Mouse (Mus musculus) CH12.LX (cell line): Measurements from ENCODE around the gene Suz12. TPM values are rescaled to one million over a fixed set of nuclear protein-coding genes. Genes with fewer than 3 reads are reported as not detected.

Experiments used
- DNase-seq: peaks from one replicate; pipeline ENCODE4 v3.0.0-alpha.2; 2013; ENCODE audit errors: extremely low read depth
- H3K27ac ChIP-seq: 2 replicates; pipeline ENCODE4 v1.5.1; 2012; ENCODE audit warnings: low read depth, mild to moderate bottlenecking, control low read depth, moderate library complexity; ENCODE audit not compliant: insufficient read depth
- H3K27me3 ChIP-seq: replicated peaks from 2 replicates; pipeline ENCODE3; 2012; ENCODE audit warnings: inconsistent platforms
- H3K36me3 ChIP-seq, 2 experiments: replicated peaks in 1 of 2; 2 replicates each; pipeline versions ENCODE3 to v1.6.1; 2012; ENCODE audit warnings: inconsistent platforms in 1 of 2, low read length in 1 of 2, mild to moderate bottlenecking in 1 of 2, mixed read lengths in 1 of 2, moderate library complexity in 1 of 2; ENCODE audit not compliant: control insufficient read depth in 1 of 2, insufficient read depth in 1 of 2
- H3K4me1 ChIP-seq, 2 experiments: 2 replicates each; pipeline ENCODE4 v1.6.1; 2012; ENCODE audit warnings: inconsistent platforms in 1 of 2, moderate library complexity in 1 of 2; ENCODE audit not compliant: insufficient read depth in 2 of 2, control insufficient read depth in 1 of 2
- H3K4me2 ChIP-seq: 2 replicates; pipeline ENCODE4 v1.6.1; 2012; ENCODE audit warnings: low read depth, mild to moderate bottlenecking, control low read depth; ENCODE audit not compliant: poor library complexity, insufficient read depth, severe bottlenecking
- H3K4me3 ChIP-seq, 3 experiments: fragments of 150-350 bp in 1 of 3; sonication (generic) in 1 of 3; replicated peaks in 1 of 3; 2 replicates each; pipeline versions ENCODE3 to v1.5.1; 2011 to 2012; ENCODE audit warnings: low read depth in 2 of 3, low read length in 2 of 3, mild to moderate bottlenecking in 2 of 3, moderate library complexity in 2 of 3, control low read depth in 1 of 3, improper control_type of control experiment in 1 of 3, inconsistent platforms in 1 of 3, mixed read lengths in 1 of 3; ENCODE audit not compliant: poor library complexity in 1 of 3
- H3K79me2 ChIP-seq: replicated peaks from 2 replicates; pipeline ENCODE4 v1.6.1; 2012; ENCODE audit warnings: mild to moderate bottlenecking, moderate library complexity; ENCODE audit not compliant: control insufficient read depth, poor library complexity, insufficient read depth, severe bottlenecking; ENCODE audit errors: extremely low read depth
- H3K9ac ChIP-seq: 2 replicates; pipeline ENCODE4 v1.6.1; 2012; ENCODE audit warnings: low read depth, mild to moderate bottlenecking, control low read depth, moderate library complexity; ENCODE audit not compliant: insufficient read depth
- H3K9me3 ChIP-seq: replicated peaks from 2 replicates; pipeline ENCODE3; 2012; ENCODE audit warnings: low read length, inconsistent platforms, mixed read lengths
- CTCF ChIP-seq, 2 experiments: IDR thresholded peaks in 1 of 2; conservative IDR thresholded peaks in 1 of 2; 2 replicates each; pipeline ENCODE4 v1.5.1; 2011 to 2012; ENCODE audit warnings: low read depth in 2 of 2, low read length in 2 of 2, improper control_type of control experiment in 1 of 2, inconsistent platforms in 1 of 2, mild to moderate bottlenecking in 1 of 2, moderate library complexity in 1 of 2
- ELF1 ChIP-seq: IDR thresholded peaks from 2 replicates; pipeline ENCODE4 v1.6.1; 2014; ENCODE audit warnings: low read depth, mild to moderate bottlenecking, inconsistent platforms, low read length, improper control_type of control experiment
- HCFC1 ChIP-seq: IDR thresholded peaks from 2 replicates; pipeline ENCODE4 v1.6.1; 2012; ENCODE audit warnings: low read depth, mild to moderate bottlenecking, inconsistent platforms, low read length, improper control_type of control experiment
- IRF4 ChIP-seq: IDR thresholded peaks from 2 replicates; pipeline ENCODE4 v1.6.1; 2014; ENCODE audit warnings: low read depth, mild to moderate bottlenecking, inconsistent platforms, low read length, improper control_type of control experiment
- KAT2A ChIP-seq: IDR thresholded peaks from 2 replicates; pipeline ENCODE4 v1.6.1; 2012; ENCODE audit warnings: low read length, improper control_type of control experiment, inconsistent platforms; ENCODE audit not compliant: insufficient replicate concordance
- MAFK ChIP-seq: IDR thresholded peaks from 2 replicates; pipeline ENCODE4 v1.6.1; 2011; ENCODE audit warnings: low read length, improper control_type of control experiment; ENCODE audit not compliant: insufficient replicate concordance
- MAX ChIP-seq: IDR thresholded peaks from 2 replicates; pipeline ENCODE4 v1.6.1; 2011; ENCODE audit warnings: low read length, improper control_type of control experiment
- MAZ ChIP-seq: IDR thresholded peaks from 2 replicates; pipeline ENCODE4 v1.6.1; 2012; ENCODE audit warnings: low read depth, mild to moderate bottlenecking, inconsistent platforms, low read length, improper control_type of control experiment, moderate library complexity
- MEF2A ChIP-seq: IDR thresholded peaks from 2 replicates; pipeline ENCODE4 v1.6.1; 2014; ENCODE audit warnings: low read depth, mild to moderate bottlenecking, inconsistent platforms, low read length, improper control_type of control experiment, borderline replicate concordance
- MXI1 ChIP-seq: IDR thresholded peaks from 2 replicates; pipeline ENCODE4 v1.6.1; 2011; ENCODE audit warnings: mild to moderate bottlenecking, low read depth, low read length, improper control_type of control experiment
- NELFE ChIP-seq: IDR thresholded peaks from 2 replicates; pipeline ENCODE4 v1.6.1; 2011; ENCODE audit warnings: low read depth, low read length, improper control_type of control experiment
- POLR2A ChIP-seq: IDR thresholded peaks from 2 replicates; pipeline ENCODE4 v1.6.1; 2011; ENCODE audit warnings: low read depth, mild to moderate bottlenecking, improper control_type of control experiment, low read length
- SIN3A ChIP-seq: IDR thresholded peaks from 2 replicates; pipeline ENCODE4 v1.6.1; 2012; ENCODE audit warnings: low read length, improper control_type of control experiment, inconsistent platforms
- SMC3 ChIP-seq: IDR thresholded peaks from 2 replicates; pipeline ENCODE4 v1.6.1; 2011; ENCODE audit warnings: low read depth, low read length, improper control_type of control experiment
- TCF12 ChIP-seq: IDR thresholded peaks from 2 replicates; pipeline ENCODE4 v1.6.1; 2014; ENCODE audit warnings: low read depth, mild to moderate bottlenecking, inconsistent platforms, low read length, improper control_type of control experiment
- USF2 ChIP-seq: conservative IDR thresholded peaks from 2 replicates; pipeline ENCODE4 v1.6.1; 2011; ENCODE audit warnings: low read depth, low read length, improper control_type of control experiment
- ZC3H11A ChIP-seq: IDR thresholded peaks from 2 replicates; pipeline ENCODE4 v1.6.1; 2012; ENCODE audit warnings: low read depth, mild to moderate bottlenecking, inconsistent platforms, low read length, improper control_type of control experiment
- ZKSCAN1 ChIP-seq: IDR thresholded peaks from 2 replicates; pipeline ENCODE4 v1.6.1; 2012; ENCODE audit warnings: low read depth, inconsistent platforms, low read length, improper control_type of control experiment, borderline replicate concordance
- ZMIZ1 ChIP-seq: IDR thresholded peaks from 2 replicates; pipeline ENCODE4 v1.6.1; 2012; ENCODE audit warnings: low read depth, mild to moderate bottlenecking, inconsistent platforms, low read length, improper control_type of control experiment
- dilution Hi-C: fragments of 300-500 bp; cut with MboI; formaldehyde crosslinking; loops from 2 replicates; pipeline ENCODE4 v1.14.3; 2020; ENCODE audit warnings: low sequenced_read_pairs; ENCODE audit not compliant: extremely low pct_unique_long_range_greater_than_20kb, extremely low pct_ligation_motif_present
- in situ Hi-C: fragments of 300-500 bp; cut with MboI; formaldehyde crosslinking; loops from 3 replicates; pipeline ENCODE4 v1.14.3; 2019; ENCODE audit warnings: low sequenced_read_pairs, low pct_ligation_motif_present, low pct_unique_long_range_greater_than_20kb, mixed read lengths
- polyA plus RNA-seq: library from polyadenylated mRNA; unstranded; fragments of >175 nt; gene quantifications from 2 replicates; pipeline ENCODE4 v1.2.1, GENCODE M21; 2012; ENCODE audit warnings: low read depth; ENCODE audit not compliant: insufficient read length
- total RNA-seq, 2 experiments: library from RNA; depleted of rRNA; stranded (reverse); fragments of 300-350 nt in 1 of 2; fragments of >200 nt in 1 of 2; gene quantifications; 2 replicates each; pipeline ENCODE4 v1.2.3; 2012 to 2014

The Suz12 gene
- total and polyA plus RNA-seq, 3 experiments, result 56.7 to 160 (median 124) TPM

DNA sequence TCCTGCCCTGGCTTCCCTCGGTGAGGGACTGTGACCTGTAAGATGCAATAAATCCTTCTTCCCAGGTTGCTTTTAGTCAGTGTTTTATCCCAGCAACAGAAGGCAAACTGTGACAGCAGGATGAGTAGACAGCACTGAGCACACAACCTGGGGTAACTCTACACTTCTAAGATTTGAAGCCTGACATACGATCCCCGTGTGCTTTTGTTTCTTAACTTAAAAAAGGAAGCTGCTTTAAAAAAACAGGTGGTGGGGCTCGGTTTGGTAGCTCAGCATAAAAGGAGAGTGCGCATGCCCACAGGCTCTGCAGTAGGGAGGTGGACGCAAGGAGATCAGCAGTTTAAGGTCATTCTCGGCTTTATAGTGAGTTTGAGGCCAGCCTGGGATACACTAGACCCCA, 59.5 kb downstream of the Suz12 start:
- TF ChIP-seq SMC3 (no peak), SIN3A (no peak), ZC3H11A (no peak), MAX (no peak), ELF1 (no peak), MEF2A (no peak), NELFE (no peak), HCFC1 (no peak), USF2 (no peak), POLR2A (no peak), CTCF (conservative IDR thresholded peaks at IDR 0.05 in 1 of 2, IDR thresholded peaks at IDR 0.05 in 1 of 2; ENCODE audit: low read depth in 2 of 2, low read length in 2 of 2) (no peak), ZKSCAN1 (no peak), MAZ (no peak), MXI1 (no peak), TCF12 (no peak), ZMIZ1 (no peak), IRF4 (no peak)
- in situ Hi-C loops (no loop called here), dilution Hi-C loops (no loop called here)
- Histone ChIP-seq H3K27me3 (no peaks in the 10 kb centered on the region), H3K4me2 (no peak overlapping the region), H3K36me3 (peaks cover 65 to 91% of the 10 kb centered on the region in 2 experiments), H3K9ac (no peak overlapping the region), H3K4me3 (no peak overlapping the region), H3K27ac (no peak overlapping the region), H3K9me3 (no peaks in the 10 kb centered on the region), H3K4me1 (peaks cover 0 to 43% of the 10 kb centered on the region in 2 experiments; a peak in 2 of 4 replicates), H3K79me2 (peaks cover 5% of the 10 kb centered on the region; the same call in 1 of the 2 replicates)
- DNase-seq, result no peak

DNA sequence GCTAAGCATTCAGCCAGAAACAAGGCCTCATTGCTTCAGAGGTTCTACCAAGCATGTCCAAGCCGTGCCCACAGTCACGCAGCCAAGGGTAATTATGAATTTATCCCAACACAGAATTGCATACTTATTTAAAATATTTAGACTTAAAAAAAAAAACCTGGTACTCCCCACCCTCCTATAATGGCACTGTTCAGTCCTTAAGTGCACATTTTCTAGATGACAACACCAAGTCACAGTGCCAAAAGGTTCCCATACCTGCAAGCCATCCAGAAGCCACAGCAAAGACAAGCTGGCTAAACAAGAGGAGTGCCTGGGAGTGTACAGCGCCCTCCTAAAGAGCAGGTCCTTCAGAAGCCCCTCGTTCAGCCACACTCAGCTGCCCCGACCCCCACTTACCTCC, 60.3 kb downstream of the Suz12 start:
- in situ Hi-C loops, result no loop called here

More for the DNA sequence above, 60.3 kb downstream of the Suz12 start:
- no peak for DNase-seq
- Histone ChIP-seq H3K79me2 (peaks cover 5% of the 10 kb centered on the region), H3K27ac (no peak overlapping the region), H3K27me3 (no peaks in the 10 kb centered on the region), H3K9ac (no peak overlapping the region), H3K36me3 (peaks cover 69 to 91% of the 10 kb centered on the region in 2 experiments), H3K4me1 (peaks cover 0 to 43% of the 10 kb centered on the region in 2 experiments; a peak in 2 of 4 replicates), H3K4me2 (no peak overlapping the region), H3K4me3 (no peak overlapping the region), H3K9me3 (no peaks in the 10 kb centered on the region)
- dilution Hi-C loops, result no loop called here
- TF ChIP-seq KAT2A (no peak), MAFK (no peak), ZC3H11A (no peak)
